Mouse (Mus musculus) spleen, embryonic (tissue): ENCODE results near the gene Eif4e3.

Experiments used
- CTCF ChIA-PET: fragments of 350-600 bp; sonication (Branson Sonifier 250); formaldehyde crosslinking; loops from one replicate; lab custom pipeline; 2022; lab: Charles Lee

The Eif4e3 gene

DNA sequence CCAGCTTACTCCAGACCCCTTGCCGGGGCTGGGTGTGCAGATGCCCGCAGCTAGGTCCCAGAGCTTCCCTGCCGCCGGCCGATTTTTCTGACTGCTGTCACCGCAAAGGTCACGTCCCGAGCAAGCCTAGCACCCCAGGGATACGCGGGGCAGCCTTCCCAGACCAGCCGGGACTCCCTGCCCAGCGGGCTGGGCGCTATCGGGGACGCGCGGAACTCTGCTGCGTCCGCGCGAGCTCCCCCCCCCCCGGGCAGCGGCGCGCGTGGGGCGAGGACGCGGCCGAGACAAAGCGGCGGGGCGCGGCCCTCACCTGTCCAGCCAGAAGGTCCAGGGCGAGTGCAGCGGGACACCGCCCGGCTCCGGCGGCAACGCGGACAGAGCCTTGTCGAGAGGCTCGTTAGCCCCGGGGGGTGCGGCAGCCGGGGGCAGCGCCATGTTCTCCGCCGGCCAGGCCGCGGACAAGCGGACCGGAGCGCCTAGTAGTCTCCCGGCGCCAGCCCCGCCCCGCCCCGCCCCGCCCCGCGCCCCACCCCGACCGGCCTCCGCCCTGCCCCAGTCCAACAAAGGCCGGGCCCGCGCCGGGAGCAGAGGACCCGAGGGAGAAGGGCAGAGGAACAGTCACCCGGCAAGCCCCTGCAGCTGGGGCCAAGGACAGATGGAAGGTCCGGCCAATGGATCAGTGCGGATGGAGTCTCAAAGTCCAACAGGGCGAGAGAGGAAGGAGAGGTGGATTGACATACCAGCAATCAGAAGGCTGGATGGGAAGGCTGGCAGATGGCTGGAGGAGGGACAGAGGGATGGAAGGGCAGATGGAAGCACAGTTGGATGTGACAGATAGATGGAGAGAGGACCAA, at the start of gene Eif4e3, which contains the start of gene Gm20696:
TSS of gene Eif4e3 (minus strand) at position 454 of the 854 bp plus-strand sequence.
TSS of gene Gm20696 (minus strand) at position 480 of the 854 bp plus-strand sequence.
- CTCF ChIA-PET: no interaction called here

DNA sequence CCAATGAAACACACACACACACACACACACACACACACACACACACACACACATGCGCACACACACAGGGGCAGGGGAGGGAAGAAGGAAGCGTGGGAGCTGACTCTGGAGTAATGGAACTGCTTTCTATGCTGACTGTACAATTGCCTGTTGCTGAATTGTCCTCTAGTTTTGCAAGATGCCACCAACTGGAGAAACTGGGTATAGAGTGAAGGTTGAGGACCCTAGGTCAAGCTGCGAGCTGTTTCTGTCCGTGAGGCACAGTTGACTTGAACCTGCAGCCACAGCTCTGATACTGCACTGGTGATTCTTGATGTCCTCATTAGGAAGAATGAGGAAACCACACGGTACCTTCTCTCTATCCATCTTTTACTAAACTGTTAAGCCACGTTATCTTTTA, 49.3 kb upstream of the Eif4e3 start:
- CTCF ChIA-PET: no interaction called here

DNA sequence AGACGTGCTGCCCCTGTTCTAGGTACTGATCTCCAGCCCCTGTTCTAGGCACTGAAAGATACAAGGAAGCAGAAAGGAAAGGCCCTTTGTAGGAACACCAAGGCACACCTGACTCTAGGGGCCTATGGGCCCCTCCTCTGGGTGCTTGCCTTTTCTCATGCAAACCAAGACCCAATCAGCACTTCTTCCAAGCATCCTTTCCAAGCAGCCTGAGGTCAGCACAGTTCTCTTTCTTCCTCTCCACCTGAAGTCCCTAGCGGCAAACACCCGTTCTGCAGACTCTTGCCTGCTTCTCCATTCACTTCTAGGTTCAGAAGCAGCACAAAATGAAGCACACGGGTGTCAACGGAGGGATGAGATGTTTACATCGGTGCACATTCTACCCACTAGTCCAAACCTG, 48.6 kb upstream of the Eif4e3 start:
- CTCF ChIA-PET: no interaction called here

DNA sequence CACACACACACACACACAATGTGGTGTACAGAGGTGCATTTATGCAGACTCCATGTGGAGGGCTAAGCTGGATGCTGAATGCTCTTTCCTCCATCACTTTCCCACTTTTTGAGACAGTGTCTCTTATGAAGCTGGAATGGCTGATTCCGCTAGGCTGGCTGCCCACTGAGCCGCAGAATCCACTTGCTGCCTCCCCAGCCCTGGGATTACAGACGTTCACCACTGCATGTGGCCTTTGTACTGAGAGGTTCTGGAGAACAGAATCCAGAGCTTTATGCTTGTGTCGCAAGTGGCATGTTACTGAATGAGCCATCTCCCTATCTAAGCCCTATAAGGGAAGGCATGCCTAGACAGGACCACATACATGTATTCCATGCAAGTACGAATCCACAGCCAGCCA, 46.7 kb upstream of the Eif4e3 start:
- CTCF ChIA-PET: no interaction called here

DNA sequence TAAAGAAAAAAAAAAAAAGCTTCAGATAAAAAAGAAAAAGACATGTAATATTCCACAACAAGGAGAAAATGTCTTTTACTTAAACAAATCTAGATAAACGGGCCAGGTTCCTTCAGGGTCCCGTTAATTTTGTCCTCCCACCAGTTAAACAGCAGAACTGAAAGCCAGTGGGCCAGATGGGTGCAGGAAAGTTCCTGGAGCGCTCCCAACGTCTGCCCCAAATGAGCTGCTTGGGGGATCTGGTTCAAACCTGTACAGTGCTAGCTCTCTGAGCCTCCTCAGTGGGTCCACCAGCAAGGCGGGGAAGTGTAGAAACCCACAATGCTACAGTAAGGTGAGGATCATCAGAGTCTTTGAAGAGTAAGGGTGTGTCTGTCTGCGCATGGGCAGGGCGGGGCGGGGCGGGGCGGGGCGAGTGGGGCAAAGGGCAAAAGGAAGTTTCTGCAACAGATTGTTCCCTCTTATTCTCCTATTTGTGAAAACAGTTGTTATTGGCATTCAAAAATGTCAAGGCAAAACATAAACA, 45.1 kb upstream of the Eif4e3 start:
- CTCF ChIA-PET: no interaction called here

DNA sequence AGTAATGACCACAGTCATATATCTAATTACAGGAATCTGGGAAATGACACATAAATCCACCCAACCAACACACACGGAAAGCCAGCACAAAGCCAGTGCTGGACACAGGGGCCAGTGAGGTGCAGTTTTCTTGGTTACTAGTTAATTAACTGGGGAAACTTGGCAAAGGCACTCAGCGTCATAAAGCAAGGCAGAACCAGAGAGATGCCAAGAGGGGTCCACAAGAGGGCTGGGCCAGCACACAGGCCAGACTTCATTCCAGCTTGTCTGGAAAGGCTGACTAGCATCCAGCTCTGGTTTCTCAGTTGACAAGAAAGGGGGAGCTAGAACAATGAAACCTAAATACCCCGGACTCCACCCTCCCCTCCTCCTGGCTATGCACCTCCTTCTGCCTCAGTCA, 33.9 kb upstream of the Eif4e3 start:
- CTCF ChIA-PET: no interaction called here

DNA sequence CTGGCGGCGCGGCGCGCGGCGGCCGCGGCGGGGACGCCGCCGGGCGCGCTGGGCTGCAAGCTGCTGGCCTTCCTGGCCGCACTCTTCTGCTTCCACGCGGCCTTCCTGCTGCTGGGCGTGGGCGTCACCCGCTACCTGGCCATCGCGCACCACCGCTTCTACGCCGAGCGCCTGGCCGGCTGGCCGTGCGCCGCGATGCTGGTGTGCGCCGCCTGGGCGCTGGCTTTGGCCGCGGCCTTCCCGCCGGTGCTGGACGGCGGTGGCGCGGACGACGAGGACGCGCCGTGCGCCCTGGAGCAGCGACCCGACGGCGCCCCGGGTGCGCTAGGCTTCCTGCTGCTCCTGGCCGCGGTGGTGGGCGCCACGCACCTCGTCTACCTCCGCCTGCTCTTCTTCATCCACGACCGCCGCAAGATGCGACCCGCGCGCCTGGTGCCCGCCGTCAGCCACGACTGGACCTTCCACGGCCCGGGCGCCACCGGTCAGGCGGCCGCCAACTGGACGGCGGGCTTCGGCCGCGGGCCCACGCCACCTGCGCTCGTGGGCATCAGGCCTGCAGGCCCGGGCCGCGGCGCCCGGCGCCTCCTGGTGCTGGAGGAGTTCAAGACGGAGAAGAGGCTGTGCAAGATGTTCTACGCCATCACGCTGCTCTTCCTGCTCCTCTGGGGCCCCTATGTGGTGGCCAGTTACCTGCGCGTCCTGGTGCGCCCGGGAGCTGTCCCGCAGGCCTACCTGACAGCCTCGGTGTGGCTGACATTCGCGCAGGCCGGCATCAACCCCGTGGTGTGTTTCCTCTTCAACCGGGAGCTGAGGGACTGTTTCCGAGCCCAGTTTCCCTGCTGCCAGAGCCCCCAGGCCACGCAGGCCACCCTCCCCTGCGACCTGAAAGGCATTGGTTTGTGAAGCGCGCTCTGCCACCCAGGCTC, 26.6 kb upstream of the Eif4e3 start:
- CTCF ChIA-PET: no interaction called here

DNA sequence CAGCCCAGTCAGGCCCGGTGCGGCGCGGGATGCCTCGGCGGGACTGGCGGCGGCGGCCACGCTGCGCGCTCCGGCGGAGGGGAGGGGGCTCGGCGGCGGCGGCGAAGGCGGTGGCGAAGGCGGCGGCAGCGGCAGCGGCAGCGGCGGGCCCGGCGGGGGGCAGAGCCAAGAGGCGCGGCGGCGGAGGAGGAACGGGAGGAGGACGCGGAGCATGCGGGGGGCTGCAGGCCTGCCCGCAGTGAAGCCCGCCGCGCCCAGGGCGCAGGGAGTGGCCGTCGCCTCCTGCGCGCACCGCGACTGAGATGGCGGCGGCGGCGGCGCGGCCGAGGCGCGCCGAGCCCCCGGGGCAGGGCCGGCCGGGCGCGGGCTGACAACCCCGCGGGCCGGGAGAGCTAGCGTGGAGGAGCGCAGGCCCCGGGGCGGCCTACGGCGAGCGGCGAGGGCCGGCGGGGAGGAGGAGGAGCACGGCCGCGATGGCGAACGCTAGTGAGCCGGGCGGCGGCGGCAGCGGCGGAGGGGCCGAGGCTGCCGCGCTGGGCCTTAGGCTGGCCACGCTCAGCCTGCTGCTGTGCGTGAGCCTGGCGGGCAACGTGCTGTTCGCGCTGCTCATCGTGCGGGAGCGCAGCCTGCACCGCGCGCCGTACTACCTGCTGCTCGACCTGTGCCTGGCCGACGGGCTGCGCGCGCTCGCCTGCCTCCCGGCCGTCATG, 25.8 kb upstream of the Eif4e3 start, which contains the start of gene Gpr27:
TSS of gene Gpr27 (plus strand) at position 474 of the 710 bp plus-strand sequence.
- CTCF ChIA-PET: no interaction called here

DNA sequence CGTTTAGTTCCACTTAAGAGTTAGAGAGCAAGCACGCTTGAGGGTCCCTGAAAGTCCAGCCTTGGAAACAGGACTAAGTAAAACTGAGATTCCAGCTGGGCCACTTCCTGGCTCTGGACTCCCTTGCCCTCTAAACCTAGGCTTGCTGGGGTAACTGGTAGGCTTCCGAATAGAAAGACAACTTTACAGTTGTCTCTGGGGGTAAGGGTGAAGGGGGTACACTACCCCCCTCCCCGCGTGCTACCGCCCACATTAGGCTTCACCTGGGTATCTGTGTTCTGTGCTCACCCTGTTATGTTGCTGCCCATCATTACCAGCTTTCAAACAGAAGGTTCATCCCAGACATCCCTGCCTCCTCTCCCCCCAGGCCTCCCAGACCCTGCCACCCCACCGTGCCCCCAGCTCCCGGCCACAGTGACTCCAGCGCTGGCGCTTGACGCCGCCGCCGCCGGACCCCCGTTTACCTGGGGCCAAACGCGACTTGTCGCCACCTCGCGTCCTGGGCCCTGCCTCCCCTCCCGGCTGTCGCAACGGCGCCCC, 25.2 kb upstream of the Eif4e3 start:
- CTCF ChIA-PET: no interaction called here

DNA sequence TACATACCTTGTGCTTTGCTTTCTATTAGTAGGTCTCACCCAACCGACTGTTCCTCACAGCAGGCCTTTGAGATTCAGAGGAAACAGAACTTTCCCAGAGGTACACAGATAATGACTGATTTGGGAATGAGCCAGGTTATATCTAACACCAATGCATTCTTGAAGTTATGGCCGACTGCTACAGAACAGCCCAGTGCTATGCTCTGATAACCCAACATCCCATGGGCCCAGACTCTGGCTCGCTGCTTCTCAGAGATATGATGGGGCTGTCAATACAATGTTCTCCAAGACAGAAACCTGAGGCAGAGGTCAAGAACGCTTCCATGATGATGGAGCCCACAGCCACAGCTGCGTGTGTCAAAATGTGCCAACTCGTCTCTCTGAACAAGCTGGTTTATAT, 21.9 kb upstream of the Eif4e3 start:
- CTCF ChIA-PET: no interaction called here

DNA sequence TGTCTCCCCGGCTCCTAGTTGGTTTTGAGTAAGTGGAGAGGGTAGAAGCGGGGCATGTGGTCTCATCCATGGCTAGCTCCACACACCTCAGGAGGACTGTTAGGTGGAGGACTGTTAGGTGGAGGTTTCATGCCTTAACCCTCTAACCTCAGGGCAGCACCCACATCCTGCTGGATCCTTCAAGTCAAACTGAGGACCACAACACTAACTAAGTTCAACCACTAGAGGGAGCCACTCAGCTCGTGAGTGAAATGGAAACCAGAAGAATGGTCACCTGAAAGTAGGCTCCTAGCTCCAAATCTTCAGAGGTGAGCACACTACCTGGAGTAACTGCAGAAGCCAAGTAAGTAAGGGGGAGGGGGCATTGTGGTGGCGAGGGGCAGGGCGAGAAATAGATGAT, 18.3 kb upstream of the Eif4e3 start:
- CTCF ChIA-PET: interaction anchor here (0.5 to 1.3 kb wide), 2 partner anchors 17 to 1019 kb away, joined by 4 to 6 read pairs; no protein-coding TSS in a partner anchor

DNA sequence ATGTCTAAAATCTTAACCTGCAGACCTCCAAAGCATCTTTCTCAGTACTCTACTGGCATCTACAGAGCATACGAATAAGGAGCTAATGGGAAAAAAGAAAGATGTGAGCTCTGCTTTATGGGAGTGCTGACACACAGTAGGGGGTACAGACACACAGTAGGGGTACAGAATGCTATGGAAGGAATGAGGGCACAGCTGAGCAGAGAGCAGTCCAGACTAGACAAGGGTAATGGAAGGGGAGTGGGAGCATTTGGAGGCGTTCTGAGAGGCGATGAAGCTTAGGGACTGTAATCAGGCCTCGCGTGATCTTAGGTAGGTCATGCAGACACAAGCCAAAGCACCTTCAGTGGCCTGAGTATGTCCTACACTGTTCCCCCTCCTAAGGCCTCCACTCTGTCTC, 17.4 kb upstream of the Eif4e3 start:
- CTCF ChIA-PET: interaction anchor here (0.5 to 1.3 kb wide), 3 partner anchors 16 to 648 kb away, joined by 4 to 5 read pairs (median 4); no protein-coding TSS in a partner anchor

DNA sequence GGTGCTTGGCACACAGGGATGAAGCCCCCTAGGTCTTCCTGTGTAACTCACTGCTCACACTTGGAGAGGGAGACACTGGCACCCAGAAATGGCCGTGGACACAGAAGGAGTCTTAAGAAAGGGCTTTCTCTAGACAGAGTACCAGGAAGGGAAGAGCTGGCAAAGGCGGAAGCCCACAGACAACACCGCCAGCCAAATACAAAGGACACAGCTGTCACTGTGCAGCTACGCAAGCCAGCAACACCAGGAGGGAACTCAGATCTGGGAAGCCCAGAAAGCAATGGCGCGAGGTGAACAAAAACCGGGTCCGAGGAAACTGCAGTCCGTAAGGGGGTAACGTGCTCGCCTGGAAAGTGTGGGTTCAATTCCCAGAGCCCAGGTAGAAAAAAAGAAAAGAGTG, 11.5 kb upstream of the Eif4e3 start:
- CTCF ChIA-PET: no interaction called here

DNA sequence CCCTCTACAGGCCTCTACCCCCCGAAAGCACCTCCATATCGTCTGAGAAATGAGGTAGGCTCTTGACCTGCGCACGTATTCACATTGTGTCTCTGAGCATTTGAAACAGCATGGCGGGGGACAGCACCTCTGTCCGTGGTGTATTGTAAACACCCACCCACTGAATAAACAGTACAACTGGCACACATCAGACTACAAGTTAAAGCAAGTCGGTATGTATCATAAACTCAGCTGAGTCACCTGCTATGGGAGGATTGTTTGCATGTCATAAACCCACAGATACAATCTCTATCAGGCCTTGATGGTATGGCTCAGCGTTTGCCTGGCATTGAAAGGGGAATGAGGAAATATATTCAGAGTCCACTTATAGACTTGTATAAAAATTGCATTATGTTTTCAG, 10.8 kb upstream of the Eif4e3 start:
- CTCF ChIA-PET: no interaction called here

DNA sequence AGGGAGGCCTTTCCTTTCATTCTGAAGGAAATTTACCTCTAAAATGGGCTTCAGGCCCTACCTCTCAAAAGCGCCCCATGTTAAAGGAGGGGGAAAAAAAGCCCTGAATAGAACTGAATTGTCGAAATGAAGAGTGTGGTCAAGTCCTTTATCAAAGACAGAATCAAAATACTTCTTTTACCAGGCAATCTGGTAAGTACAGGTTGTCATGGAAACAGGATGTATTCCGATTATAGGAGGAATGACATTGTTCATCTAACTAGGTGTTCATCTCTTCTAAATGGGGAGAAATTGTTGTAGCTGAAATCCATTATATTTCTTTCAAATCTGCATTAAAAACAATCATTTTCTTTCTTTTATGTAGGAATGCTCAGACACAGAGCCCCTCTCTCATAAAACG, 7.9 kb upstream of the Eif4e3 start:
- CTCF ChIA-PET: no interaction called here

DNA sequence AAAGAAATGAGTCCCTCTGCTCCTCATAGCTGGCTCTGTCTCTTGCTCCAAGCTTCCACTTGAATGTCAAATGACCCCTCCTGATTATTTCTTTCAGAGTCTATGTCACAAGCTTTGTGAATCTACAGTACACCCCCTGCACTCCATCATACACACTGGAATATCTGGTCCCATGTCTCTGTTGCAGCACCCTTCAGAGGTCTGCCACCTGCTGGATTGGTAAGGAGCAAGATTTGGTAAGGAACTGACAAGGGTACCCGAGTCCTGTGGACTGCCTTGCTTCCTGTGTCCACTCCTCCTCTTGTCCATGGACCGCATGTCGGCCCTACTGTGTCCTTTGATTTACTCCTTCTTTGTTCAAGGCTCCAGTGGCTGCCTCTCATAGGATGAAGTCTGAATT, 5.2 kb upstream of the Eif4e3 start:
- CTCF ChIA-PET: interaction anchor here (1.0 kb wide), 1 partner anchor 10 kb away, joined by 3 read pairs; no protein-coding TSS in a partner anchor

DNA sequence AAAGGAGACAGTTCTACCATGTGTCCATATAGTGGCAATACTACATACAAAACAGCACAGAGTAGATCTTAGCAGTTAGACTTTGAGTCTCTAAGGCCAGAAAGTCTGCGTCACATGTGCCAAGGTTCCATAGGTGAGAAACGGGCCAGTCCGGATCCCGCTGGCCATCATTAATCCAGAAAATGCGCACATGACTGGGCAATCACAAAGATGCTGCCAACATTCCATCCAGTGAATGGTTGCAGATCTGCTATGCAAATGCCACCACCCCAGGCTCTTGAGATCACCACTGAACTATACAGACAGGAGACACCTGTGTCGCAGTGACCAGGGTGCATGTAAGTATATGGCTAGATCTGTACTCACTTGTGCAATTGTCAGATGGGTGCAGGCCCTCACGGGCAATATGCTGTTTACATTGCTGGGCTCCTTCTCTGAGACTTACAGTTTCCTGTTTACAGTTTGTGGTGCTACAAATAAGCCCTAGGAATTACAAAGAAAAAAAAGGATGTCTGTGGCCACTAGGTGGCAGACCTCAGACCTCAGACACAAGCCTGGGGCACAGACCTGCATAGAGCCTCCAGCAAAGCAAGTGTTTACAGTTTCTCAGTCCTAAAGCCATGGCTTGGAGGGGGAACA, 4.0 kb upstream of the Eif4e3 start:
- CTCF ChIA-PET: no interaction called here

DNA sequence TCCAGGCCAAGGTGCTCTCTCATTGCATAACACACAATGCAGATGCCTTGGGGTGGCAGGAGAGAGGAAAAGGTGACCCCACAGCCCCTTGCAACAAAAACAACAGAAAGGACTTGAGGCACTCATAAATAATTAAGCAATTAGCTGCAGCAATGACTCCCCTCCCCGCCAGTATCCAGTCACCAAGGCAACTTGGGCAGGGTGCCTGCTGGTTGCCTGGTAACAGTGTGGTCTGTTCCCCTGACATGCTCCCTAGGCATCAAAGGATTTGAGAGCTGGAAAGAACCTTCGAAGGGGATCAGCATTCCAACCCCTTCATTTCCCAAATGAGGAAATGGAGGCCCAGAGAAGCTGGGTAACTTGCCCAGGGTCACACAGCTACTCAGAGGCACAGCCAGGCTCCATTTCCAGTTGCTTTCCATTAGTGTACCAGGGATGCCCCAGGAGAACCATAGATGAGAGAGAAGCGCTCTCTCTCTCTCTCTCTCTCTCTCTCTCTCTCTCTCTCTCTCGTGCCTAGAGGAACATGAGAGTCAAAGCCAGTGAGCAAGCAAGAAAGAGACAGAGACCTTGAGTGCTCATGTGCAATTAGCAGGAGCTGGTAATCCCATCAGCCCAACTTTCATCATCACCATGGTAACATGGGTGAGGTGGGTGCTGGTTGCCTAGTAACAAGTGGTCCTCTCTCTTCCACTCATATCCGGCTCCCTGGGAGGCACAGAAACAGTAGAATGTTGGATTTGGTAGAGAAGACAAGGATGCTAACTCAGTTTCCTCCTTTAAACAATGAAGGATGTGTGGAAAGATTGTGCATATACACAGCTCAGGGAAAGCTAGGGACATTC, 3.1 kb upstream of the Eif4e3 start:
- CTCF ChIA-PET: no interaction called here

DNA sequence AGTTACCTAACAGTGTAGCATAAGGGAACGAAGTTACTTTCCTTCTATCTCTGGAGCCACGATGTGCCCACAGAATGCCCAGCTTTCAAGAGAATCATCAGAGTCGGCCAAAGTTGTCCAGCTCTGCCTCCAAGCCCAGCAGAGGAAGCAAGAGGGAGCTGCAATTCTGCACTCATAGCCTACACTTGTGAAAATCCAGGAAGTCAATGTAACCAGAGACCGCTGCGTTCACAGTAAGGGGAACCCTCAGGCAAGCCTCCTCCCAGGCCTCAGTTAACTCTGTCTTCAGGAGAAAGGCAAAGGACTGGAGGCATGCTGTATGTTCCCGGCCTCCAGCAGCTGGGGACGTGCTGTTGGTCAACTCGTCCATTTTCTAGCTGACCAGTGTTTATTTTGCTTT, 719 bp upstream of the Eif4e3 start:
- CTCF ChIA-PET: interaction anchor here (1.4 kb wide), 1 partner anchor 18 kb away, joined by 4 read pairs; no protein-coding TSS in a partner anchor
